Mouse (Mus musculus) small intestine, adult 2 months (tissue): Measurements from ENCODE around the gene Flvcr2.
"Not testable (repeated sequence)": the region's sequence is repeated elsewhere in the genome, so short reads cannot be mapped to it uniquely, and the experiment has no call there.

Experiments
- CTCF ChIP-seq: fragments of 200-500 bp; IDR thresholded peaks from 2 replicates; pipeline ENCODE4 v1.5.1; 2012; ENCODE audit warnings: low read depth, mild to moderate bottlenecking, control low read depth, inconsistent platforms, low read length, moderate library complexity, mixed read lengths; ENCODE audit not compliant: insufficient replicate concordance, insufficient read length; ENCODE audit errors: extremely low read depth
- POLR2A ChIP-seq: fragments of 200-500 bp; IDR thresholded peaks from 2 replicates; pipeline ENCODE4 v1.6.1; 2012; ENCODE audit warnings: low read depth, mild to moderate bottlenecking, control low read depth, inconsistent platforms, low read length, moderate library complexity

GRCm38 (mm10) chr12:85698179-85698578 is 48.2 kb upstream of the Flvcr2 start:
- TF ChIP-seq CTCF, POLR2A: not testable (repeated sequence)
